Mouse (Mus musculus) C2C12 (cell line): ENCODE results near the gene Atp6v1d.

Experiments
- CEBPB ChIP-seq: IDR thresholded peaks from one replicate; pipeline ENCODE4 v1.6.1; 2011; ENCODE audit warnings: low read depth, mild to moderate bottlenecking, control low read depth, moderate library complexity
- CTCF ChIP-seq: IDR thresholded peaks from one replicate; pipeline ENCODE4 v1.5.1; 2011; ENCODE audit not compliant: control insufficient read depth, insufficient read depth, insufficient read length

- TF ChIP-seq CTCF: no peak
- TF ChIP-seq CEBPB: no peak
These were observed 45.3 kb upstream of the Atp6v1d start, which contains the start of gene Plek2 for GRCm38 (mm10) chr12:78906707-78907162.
